Mouse (Mus musculus): Measurements from ENCODE around the gene Gm29797. TPM values are rescaled to one million over a fixed set of nuclear protein-coding genes. Genes with fewer than 3 reads are reported as not detected.

Gm29797 gene
- total RNA-seq (2023): not detected

DNA sequence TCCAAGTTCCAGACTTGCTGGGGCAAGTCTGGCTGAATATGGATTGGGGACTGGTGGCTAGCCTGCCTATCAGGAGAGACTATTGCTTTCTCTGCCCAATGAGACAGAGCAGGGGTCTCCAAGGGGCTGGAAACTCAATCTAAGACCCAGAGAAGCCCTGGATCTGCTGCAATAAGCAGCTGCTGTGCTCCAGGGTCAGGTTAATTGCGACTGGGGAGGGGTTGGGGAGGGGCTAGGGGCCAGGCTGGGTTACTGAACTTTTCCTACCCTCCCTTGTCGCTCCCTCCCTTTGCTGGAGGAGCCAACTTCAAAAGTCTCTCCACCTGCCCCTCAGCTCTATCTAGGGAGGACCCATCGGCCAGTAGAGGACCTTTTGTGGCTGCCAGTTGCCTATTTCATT lies at the start of gene Gm29797:
Gm29797 (plus strand) TSS at position 301 of the 400 bp plus-strand sequence.

DNA sequence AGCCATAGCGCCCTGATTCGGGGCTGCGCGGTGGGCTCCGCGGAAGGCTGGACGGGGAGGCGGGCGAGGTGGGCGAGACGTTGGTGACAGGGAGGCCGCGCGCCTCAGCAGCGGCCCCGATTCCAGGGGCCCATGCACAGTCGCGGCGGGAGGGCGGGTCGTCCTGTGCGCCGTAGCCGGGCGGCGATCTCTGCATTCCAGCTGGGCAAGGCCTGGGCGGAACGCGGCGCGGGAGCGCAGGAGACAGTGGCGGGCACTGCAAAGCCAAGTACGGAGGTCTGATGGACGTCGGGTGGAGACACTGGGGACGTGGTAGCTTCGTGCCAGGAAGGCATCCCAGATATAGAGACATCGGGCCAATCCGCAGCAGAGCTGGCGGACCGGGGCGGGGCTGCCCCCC lies 14.5 kb downstream of the Gm29797 start, which contains the start of gene Sox18:
Sox18 (minus strand) TSS at position 315 of the 400 bp plus-strand sequence.

DNA sequence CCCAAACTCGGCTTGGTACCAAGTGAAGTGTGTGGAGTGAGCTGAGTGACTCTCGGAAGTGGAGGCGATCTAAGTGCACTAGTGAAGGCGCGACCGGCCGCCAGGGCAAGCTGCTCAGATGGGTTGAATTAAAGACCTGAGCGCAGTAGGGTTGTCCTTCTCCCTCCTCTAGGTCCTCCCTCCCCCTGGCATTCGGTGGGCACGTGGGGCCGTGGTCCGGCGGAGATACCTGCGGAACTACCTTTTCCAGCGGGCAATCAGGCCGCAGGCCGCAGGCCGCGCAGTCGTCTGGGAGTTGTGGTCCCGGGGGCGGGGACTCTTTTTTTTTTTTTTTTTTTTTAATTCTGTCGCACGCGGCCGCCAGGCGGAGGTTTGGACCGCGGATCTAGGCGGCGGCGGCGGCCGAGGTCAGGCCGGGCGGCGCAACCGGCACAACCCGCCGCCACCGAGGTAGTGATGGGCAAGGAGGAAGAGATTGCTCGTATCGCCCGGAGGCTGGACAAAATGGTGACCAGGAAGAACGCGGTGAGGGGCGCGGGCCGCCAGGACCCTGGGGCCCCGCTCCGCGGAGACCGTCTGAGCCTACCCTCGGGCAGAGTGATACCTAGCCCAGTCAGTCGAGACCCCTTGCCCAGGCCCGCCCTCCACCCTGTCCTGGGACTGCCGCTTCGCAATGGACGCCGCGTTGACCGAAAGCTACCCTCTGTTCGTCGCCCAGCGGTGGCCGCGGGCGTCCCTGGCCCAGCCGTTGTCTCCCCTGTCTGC lies 23.3 kb downstream of the Gm29797 start, which contains the start of gene Tcea2:
Tcea2 (plus strand) TSS at position 360 of the 765 bp plus-strand sequence.

GRCm38 (mm10) chr2:181693339-181694280 lies 36.8 kb downstream of the Gm29797 start, which contains the start of gene Rgs19:
Gene Rgs19 (minus strand): TSS chr2:181693977.

DNA sequence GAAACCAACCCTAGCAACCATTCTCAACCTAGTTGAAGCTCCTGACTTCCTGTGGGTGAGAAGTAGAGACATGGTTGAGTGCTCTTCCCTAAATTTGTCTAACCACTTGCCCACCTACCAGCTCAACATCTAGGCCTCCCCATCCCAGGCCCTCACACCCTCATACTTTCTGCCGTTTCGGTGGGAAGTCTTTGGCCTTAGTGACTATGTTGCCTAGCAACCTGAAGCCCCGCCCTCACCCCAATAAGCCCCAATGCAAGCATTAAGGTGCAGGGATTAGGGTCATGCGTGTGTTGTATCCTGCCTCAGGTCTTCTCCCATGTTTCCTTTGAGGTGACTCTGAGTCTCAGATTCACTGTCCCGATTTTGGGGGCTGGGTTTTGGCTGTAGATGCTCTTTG lies 41.4 kb downstream of the Gm29797 start, which contains the start of gene Lkaaear1:
Lkaaear1 (minus strand) TSS at position 202 of the 400 bp plus-strand sequence.

Other genes with a start within 250 kb of the Gm29797 start
- gene Zbtb46, start 197.6 kb upstream of the Gm29797 start, total RNA-seq (2023): 1 to 10 TPM in 1 of 2 experiments, under 1 TPM in 1; 0.83 to 2.2 TPM
- gene Abhd16b, start 163.8 kb upstream of the Gm29797 start, total RNA-seq (2023): not detected
- gene Tpd52l2, start 159.9 kb upstream of the Gm29797 start, total RNA-seq (2023): 10 to 100 TPM; 83.2 to 83.7 TPM
- gene Dnajc5, start 136.5 kb upstream of the Gm29797 start, total RNA-seq (2023): 100 to 1,000 TPM; 134 to 138 TPM
- gene Uckl1, start 72.1 kb upstream of the Gm29797 start, total RNA-seq (2023): 100 to 1,000 TPM; 186 to 229 TPM
- 10 to 100 TPM; 61.5 to 62.6 TPM for gene Prpf6, start 65.2 kb upstream of the Gm29797 start, total RNA-seq (2023)
- gene Zfp512b, start 64.2 kb upstream of the Gm29797 start, total RNA-seq (2023): 10 to 100 TPM; 31.8 to 51.8 TPM
- gene Samd10, start 57.8 kb upstream of the Gm29797 start, total RNA-seq (2023): 10 to 100 TPM; 17.4 to 21.5 TPM
- gene Sox18, start 14.6 kb downstream of the Gm29797 start, total RNA-seq (2023): under 1 TPM in 1 of 2 experiments, not detected in 1; 0.44 TPM
- gene Tcea2, start 23.3 kb downstream of the Gm29797 start, total RNA-seq (2023): 10 to 100 TPM; 23.7 to 26.9 TPM
- 100 to 1,000 TPM; 203 to 209 TPM for gene Rgs19, start 36.9 kb downstream of the Gm29797 start, total RNA-seq (2023)
- not detected for gene Lkaaear1, start 41.4 kb downstream of the Gm29797 start, total RNA-seq (2023)
- gene Oprl1, start 58.0 kb downstream of the Gm29797 start, total RNA-seq (2023): 1 to 10 TPM in 1 of 2 experiments, under 1 TPM in 1; 0.24 to 1.2 TPM
- not detected for gene Myt1, start 106.3 kb downstream of the Gm29797 start, total RNA-seq (2023)
- 10 to 100 TPM; 42.1 to 52.2 TPM for gene Pcmtd2, start 180.8 kb downstream of the Gm29797 start, total RNA-seq (2023)
- 10 to 100 TPM; 12.2 to 14.9 TPM for gene Polr3k, start 207.3 kb downstream of the Gm29797 start, total RNA-seq (2023)

Data from B cell, adult 67 days (primary cell).